ENCODE assay signal across 26 mouse cellular contexts in the genomic region with DNA sequence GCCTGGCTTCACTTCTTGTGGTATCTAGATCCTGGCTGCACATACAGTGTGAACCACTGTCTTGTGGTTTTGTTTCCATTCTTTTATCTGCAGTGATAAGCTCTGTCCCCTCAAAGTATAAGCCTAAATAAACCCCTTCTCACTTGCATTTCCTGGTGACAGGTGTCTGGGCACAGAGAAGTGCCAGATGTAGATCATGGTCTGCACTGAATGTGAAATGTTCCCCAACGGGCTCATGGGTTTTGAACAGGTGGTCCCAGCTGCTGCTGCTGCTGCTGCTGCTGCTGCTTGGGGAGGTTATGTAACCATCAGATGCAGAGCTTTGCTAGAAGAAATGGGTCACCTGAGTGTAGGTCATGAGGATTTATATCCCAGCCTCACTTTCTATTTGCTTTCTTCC.
"Had no signal": no experiment of that assay in that cellular context is flagged by ENCODE, and none has a peak within 500 bp of the region (broad histone marks: within the 10 kb centered on the region; RNA-seq: fewer than 3 reads in every experiment).

No protein-coding gene starts in this region.

- H3K36me3 ChIP-seq: embryonic facial prominence, embryonic 10.5 days; embryonic facial prominence, embryonic 12.5 days; embryonic facial prominence, embryonic 13.5 days; embryonic facial prominence, embryonic 15.5 days; forebrain, embryonic 10.5 days; forebrain, embryonic 12.5 days; forebrain, embryonic 15.5 days had no signal

- H3K27me3 ChIP-seq: embryonic facial prominence, embryonic 12.5 days; embryonic facial prominence, embryonic 13.5 days; embryonic facial prominence, embryonic 15.5 days; forebrain, embryonic 12.5 days; forebrain, embryonic 13.5 days; forebrain, embryonic 15.5 days had no signal

- DNase-seq: cerebellum, adult 2 months; cerebellum, adult 8-10 months; cerebellum, adult 9-10 months; cerebellum, adult 9-11 months; cerebellum, postnatal 10 days; cerebellum, postnatal 14 days; cerebellum, postnatal 25 days; cerebellum, postnatal 36 days; embryo, embryonic 11 days; forebrain, postnatal 0 days; gastrocnemius, adult 2 months; gastrocnemius, postnatal 10 days; gastrocnemius, postnatal 14 days; gastrocnemius, postnatal 25 days; gastrocnemius, postnatal 36 days; heart, adult 18-20 months; heart, adult 2 months had no signal

- H3K4me3 ChIP-seq: embryonic facial prominence, embryonic 10.5 days; embryonic facial prominence, embryonic 12.5 days; embryonic facial prominence, embryonic 13.5 days; embryonic facial prominence, embryonic 15.5 days; erythroblast, embryonic 14.5 days; forebrain, embryonic 10.5 days; forebrain, embryonic 12.5 days; forebrain, embryonic 13.5 days; forebrain, embryonic 15.5 days; gastrocnemius, adult 2 months; heart, adult 2 months had no signal

- H3K4me2 ChIP-seq: embryonic facial prominence, embryonic 12.5 days; embryonic facial prominence, embryonic 13.5 days; embryonic facial prominence, embryonic 15.5 days; forebrain, embryonic 12.5 days; forebrain, embryonic 13.5 days; forebrain, embryonic 15.5 days had no signal
